Mouse (Mus musculus): Measurements from ENCODE around the gene Preb. TPM values are rescaled to one million over a fixed set of nuclear protein-coding genes. Genes with fewer than 3 reads are reported as not detected.

Gene Preb
- polyA plus RNA-seq, 1 experiment from 2014 or later: 120 TPM

DNA sequence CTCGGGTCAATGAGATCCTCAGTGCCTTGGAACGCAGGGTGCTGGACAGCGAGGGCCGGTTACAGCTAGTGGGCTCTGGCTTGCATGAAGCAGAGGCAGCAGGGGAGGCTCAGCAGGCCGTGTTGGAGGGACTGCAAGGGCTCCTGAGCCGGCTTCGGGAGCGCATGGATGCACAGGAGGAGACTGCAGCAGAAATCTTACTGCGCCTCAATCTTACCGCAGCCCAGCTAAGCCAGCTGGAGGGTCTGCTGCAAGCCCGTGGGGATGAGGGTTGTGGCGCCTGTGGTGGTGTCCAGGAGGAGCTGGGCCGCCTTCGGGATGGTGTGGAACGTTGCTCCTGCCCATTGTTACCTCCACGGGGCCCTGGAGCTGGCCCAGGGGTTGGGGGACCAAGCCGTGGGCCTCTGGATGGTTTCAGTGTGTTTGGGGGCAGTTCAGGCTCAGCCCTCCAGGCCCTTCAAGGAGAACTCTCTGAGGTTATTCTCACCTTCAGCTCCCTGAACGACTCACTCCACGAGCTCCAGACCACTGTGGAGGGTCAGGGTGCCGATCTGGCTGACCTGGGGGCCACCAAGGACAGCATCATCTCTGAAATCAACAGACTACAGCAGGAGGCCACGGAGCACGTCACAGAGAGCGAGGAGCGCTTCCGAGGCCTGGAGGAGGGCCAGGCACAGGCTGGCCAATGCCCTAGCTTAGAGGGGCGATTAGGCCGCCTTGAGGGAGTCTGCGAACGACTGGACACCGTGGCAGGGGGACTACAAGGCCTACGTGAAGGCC lies 42.1 kb downstream of the Preb start:
- no peak overlapping the region for H3K9ac ChIP-seq
- H3K36me3 ChIP-seq: no peaks in the 10 kb centered on the region
- peaks cover 59% of the 10 kb centered on the region for H3K4me1 ChIP-seq (replicated peaks)
- H3K9me3 ChIP-seq: no peaks in the 10 kb centered on the region
- no peak for ATAC-seq (ENCODE audit: low read depth)
- 0 out of 2 replicates have a peak, but pooled peaks cover 1% of the 10 kb centered on the region for H3K27me3 ChIP-seq
- no peak overlapping the region for H3K27ac ChIP-seq (replicated peaks)
- WGBS: 84% methylated on average over 31 of the region's 31 CpGs
- H3K4me2 ChIP-seq: no peak overlapping the region
- H3K4me3 ChIP-seq: no peak overlapping the region

- Histone ChIP-seq H3K4me2 (no peak overlapping the region), H3K4me1 (replicated peaks) (peaks cover 62% of the 10 kb centered on the region), H3K9me3 (no peaks in the 10 kb centered on the region), H3K27me3 (no peaks in the 10 kb centered on the region), H3K27ac (replicated peaks) (no peak overlapping the region), H3K9ac (no peak overlapping the region), H3K4me3 (no peak overlapping the region), H3K36me3 (no peaks in the 10 kb centered on the region)
- 88% methylated on average over 11 of the region's 11 CpGs for WGBS
- no peak for ATAC-seq (ENCODE audit: low read depth)
Measured at GRCm38 (mm10) chr5:30917348-30917747, 42.8 kb downstream of the Preb start.

- ATAC-seq (ENCODE audit: low read depth): no peak
- Histone ChIP-seq H3K9ac (no peak overlapping the region; the same call in 1 of the 2 replicates), H3K27ac (replicated peaks) (no peak overlapping the region), H3K27me3 (no peaks in the 10 kb centered on the region), H3K4me2 (no peak overlapping the region), H3K4me3 (no peak overlapping the region), H3K36me3 (no peaks in the 10 kb centered on the region), H3K9me3 (no peaks in the 10 kb centered on the region), H3K4me1 (replicated peaks) (peaks cover 61% of the 10 kb centered on the region)
- WGBS: 95% methylated on average over 9 of the region's 9 CpGs
Measured at GRCm38 (mm10) chr5:30916841-30917240, 43.3 kb downstream of the Preb start.

DNA sequence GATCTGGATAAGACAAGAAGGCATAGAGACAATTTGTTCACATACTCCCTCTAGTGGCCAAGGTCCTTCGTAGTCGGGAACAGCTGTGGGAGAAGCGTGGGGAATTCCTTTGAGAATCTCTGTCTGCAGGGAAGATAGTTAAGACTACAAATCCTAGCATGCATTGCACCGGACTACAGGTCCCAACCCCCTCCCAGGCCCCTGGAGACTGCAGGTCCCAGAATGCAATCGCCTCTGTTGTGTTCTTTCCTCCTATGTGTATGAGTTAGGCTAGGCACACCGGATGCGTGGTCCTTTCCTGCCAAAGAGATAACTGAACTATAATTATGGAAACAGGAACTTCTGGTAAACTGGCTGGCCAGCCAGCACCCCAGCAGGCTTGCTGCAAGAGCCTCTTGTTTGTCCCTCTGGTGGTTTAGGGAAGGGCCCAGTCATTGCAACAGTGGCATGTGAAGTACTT lies 44.2 kb downstream of the Preb start:
- ATAC-seq (ENCODE audit: low read depth): peak; percentile 84
- no peak overlapping the region; the same call in 1 of the 2 replicates for H3K9ac ChIP-seq
- WGBS: 6% methylated on average over 7 of the region's 7 CpGs
- H3K27ac ChIP-seq (replicated peaks): peak overlapping the region; percentile 59
- peak overlapping the region; percentile 46 for H3K4me2 ChIP-seq
- H3K4me3 ChIP-seq: 0 out of 2 replicates have a peak overlapping the region, but pooled peaks have one; percentile 13
- H3K9me3 ChIP-seq: no peaks in the 10 kb centered on the region
- H3K36me3 ChIP-seq: no peaks in the 10 kb centered on the region
- peaks cover 56% of the 10 kb centered on the region for H3K4me1 ChIP-seq (replicated peaks)
- H3K27me3 ChIP-seq: no peaks in the 10 kb centered on the region

DNA sequence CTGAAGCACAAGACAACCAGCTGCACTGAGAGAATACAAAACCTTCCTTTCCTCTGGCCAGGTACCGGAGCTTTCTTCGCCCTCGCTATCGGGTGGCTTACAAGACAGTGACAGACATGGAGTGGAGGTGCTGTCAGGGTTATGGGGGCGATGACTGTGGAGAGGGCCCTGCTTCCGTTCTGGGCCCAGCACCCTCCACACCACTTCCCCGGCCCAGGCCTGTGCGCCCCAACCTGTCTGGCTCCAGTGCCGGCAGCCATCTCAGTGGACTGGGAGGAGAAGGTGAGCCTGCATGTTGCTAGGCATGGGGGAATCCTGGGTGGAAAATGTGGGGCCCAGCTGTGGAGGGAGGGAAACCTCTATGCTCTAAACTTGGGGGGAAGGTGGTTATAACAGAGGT lies 44.7 kb downstream of the Preb start:
- peak; percentile 47 for ATAC-seq (ENCODE audit: low read depth)
- peak overlapping the region; percentile 46; the same call in 1 of the 2 replicates for H3K9ac ChIP-seq
- H3K4me1 ChIP-seq (replicated peaks): peaks cover 51% of the 10 kb centered on the region
- H3K9me3 ChIP-seq: no peaks in the 10 kb centered on the region
- no peaks in the 10 kb centered on the region for H3K27me3 ChIP-seq
- 70% methylated on average over 9 of the region's 9 CpGs for WGBS
- H3K4me2 ChIP-seq: peak overlapping the region; percentile 46
- H3K4me3 ChIP-seq: peak overlapping the region; percentile 35; the same call in 1 of the 2 replicates
- 0 out of 2 replicates have a peak overlapping the region, but pooled peaks have one; percentile 34 for H3K27ac ChIP-seq (replicated peaks)
- no peaks in the 10 kb centered on the region for H3K36me3 ChIP-seq

DNA sequence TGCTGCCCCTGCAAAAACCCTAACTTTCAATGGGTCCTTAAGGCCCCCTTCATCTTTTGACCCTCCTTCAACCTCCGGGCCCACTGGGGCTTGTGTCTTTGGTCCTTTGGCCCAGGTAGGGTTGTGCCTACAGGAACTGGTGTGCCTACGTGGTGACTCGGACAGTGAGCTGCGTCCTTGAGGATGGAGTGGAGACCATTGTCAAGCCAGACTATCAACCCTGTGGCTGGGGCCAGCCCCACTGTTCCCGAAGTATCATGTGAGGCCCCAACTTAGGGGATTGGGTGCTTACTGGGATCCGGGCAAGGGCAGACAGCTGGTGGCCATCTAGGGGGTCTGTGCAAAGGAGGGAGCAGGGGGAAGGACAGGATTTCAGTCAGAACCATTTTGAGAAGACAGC lies 45.3 kb downstream of the Preb start:
- H3K27me3 ChIP-seq: no peaks in the 10 kb centered on the region
- peaks cover 44% of the 10 kb centered on the region for H3K4me1 ChIP-seq (replicated peaks)
- ATAC-seq (ENCODE audit: low read depth): no peak
- H3K9me3 ChIP-seq: no peaks in the 10 kb centered on the region
- peak overlapping the region; percentile 35 for H3K4me3 ChIP-seq
- H3K36me3 ChIP-seq: no peaks in the 10 kb centered on the region
- H3K27ac ChIP-seq (replicated peaks): no peak overlapping the region
- 72% methylated on average over 6 of the region's 6 CpGs for WGBS
- peak overlapping the region; percentile 46 for H3K4me2 ChIP-seq
- peak overlapping the region; percentile 63; the same call in 1 of the 2 replicates for H3K9ac ChIP-seq

GRCm38 (mm10) chr5:30914101-30914635 lies 46.0 kb downstream of the Preb start:
- WGBS: 77% methylated on average over 7 of the region's 7 CpGs
- H3K4me2 ChIP-seq: peak overlapping the region; percentile 46

DNA sequence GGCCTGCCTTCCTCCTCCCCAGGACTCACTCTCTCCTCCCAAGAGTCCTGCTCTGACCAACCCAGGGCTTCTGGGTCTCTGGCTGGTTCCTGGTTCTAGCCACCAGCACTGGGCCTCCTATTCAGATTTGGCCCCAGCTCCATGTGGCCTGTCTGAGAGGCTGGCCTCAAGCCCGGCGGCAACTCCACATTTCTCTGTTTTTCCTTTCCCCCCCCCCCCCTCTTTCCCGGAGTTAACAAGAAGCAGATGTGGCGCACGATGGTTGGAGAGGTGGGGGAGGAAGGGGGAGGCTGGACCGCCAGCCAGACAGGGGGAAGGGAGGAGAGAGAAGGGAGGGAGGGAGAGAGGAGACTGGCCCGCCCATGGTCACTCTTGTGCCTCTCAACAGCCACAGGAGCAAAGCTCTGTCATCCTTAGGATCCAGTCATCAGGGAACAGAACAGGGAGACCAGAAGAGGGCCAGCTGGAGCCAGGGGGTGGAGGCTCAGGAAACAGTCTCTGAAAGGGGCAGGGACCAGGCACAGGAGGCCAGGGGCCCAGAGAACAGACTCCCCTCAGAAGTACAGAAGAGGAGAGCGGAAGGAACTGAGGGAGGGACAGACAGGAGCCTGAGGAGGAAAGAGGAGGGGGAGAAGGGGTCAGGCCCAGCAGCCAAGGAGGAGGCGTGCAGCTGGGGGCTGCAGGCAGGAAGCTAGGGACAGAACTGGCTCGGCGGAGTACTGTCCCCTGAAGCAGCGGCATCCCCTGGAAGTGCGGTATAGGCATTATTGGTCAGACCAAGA lies 46.9 kb downstream of the Preb start, which contains the start of gene Emilin1:
Gene Emilin1, plus strand, starts transcription at position 343 of the 782 bp plus-strand sequence.
- Histone ChIP-seq H3K9ac (peak within 1 kb of the TSS; percentile 63), H3K4me2 (peak within 1 kb of the TSS; percentile 46), H3K4me3 (peak within 1 kb of the TSS; percentile 35), H3K9me3 (no peaks in the 10 kb centered on the region), H3K27me3 (no peaks in the 10 kb centered on the region), H3K27ac (replicated peaks) (peak within 1 kb of the TSS; percentile 83), H3K4me1 (replicated peaks) (peaks cover 52% of the 10 kb centered on the region), H3K36me3 (no peaks in the 10 kb centered on the region)
- 27% methylated on average over 13 of the region's 13 CpGs for WGBS
- no peak for ATAC-seq (ENCODE audit: low read depth)

More at GRCm38 (mm10) chr5:30914101-30914635, 46.0 kb downstream of the Preb start:
- H3K9me3 ChIP-seq: no peaks in the 10 kb centered on the region
- no peaks in the 10 kb centered on the region for H3K27me3 ChIP-seq
- no peaks in the 10 kb centered on the region for H3K36me3 ChIP-seq
- peak overlapping the region; percentile 35 for H3K4me3 ChIP-seq
- peaks cover 43% of the 10 kb centered on the region for H3K4me1 ChIP-seq (replicated peaks)
- H3K27ac ChIP-seq (replicated peaks): peak overlapping the region; percentile 83
- ATAC-seq (ENCODE audit: low read depth): no peak
- peak overlapping the region; percentile 63 for H3K9ac ChIP-seq

DNA sequence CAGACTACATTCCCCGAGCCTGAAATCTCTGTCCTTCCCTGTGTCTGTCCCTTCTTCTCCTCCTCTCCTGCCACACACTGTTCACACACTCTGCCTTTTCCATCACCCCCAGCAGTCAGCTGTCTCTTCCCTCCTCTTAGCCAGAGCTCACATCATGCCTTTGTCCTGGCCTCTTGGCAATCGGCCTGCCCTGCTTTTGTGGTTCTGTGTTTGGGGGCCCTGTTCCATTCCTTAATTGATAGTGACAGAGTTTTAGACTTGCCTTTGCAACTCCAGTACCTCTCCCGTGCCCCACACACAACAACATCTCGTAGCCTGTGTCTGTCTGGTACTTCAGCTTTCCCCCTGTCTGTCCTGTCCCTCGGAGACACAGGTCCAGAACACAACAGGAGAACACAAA lies 48.0 kb downstream of the Preb start:
- ATAC-seq (ENCODE audit: low read depth): no peak
- H3K27ac ChIP-seq (replicated peaks): peak overlapping the region; percentile 83
- H3K36me3 ChIP-seq: no peaks in the 10 kb centered on the region

GRCm38 (mm10) chr5:30910481-30910880 lies 49.7 kb downstream of the Preb start:
- no peak for ATAC-seq (ENCODE audit: low read depth)
- H3K4me2 ChIP-seq: no peak overlapping the region
- H3K4me1 ChIP-seq (replicated peaks): peaks cover 65% of the 10 kb centered on the region

More for the DNA sequence above, 48.0 kb downstream of the Preb start:
- Histone ChIP-seq H3K4me2 (no peak overlapping the region), H3K27me3 (no peaks in the 10 kb centered on the region), H3K9me3 (no peaks in the 10 kb centered on the region), H3K9ac (no peak overlapping the region), H3K4me3 (no peak overlapping the region), H3K4me1 (replicated peaks) (peaks cover 57% of the 10 kb centered on the region)
- WGBS: 61% methylated on average over 5 of the region's 5 CpGs

DNA sequence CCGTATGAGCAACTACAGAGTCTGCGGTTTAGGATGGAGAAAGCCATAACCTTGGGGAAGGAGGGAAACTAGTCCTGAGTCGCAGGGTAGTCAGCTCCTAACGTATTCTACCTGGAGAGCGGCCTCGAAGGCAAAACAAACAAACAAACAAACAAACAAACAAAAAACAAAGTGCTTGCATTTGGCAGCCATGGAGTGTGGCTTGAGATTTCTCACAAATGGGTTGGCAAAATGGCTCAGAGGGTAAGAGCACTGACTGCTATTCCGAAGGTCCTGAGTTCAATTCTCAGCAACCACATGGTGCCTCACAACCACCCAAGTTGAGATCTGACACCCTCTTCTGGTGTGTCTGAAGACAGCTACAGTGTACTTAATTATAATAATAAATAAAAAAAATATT lies 50.3 kb downstream of the Preb start:
- no peak overlapping the region for H3K4me3 ChIP-seq
- H3K4me1 ChIP-seq (replicated peaks): peaks cover 62% of the 10 kb centered on the region
- WGBS: 83% methylated on average over 7 of the region's 7 CpGs
- no peak overlapping the region for H3K9ac ChIP-seq
- H3K27me3 ChIP-seq: no peaks in the 10 kb centered on the region
- no peak for ATAC-seq (ENCODE audit: low read depth)
- no peak overlapping the region for H3K27ac ChIP-seq (replicated peaks)
- no peak overlapping the region for H3K4me2 ChIP-seq
- H3K36me3 ChIP-seq: peaks cover 14% of the 10 kb centered on the region
- H3K9me3 ChIP-seq: no peaks in the 10 kb centered on the region

More at GRCm38 (mm10) chr5:30910481-30910880, 49.7 kb downstream of the Preb start:
- no peak overlapping the region for H3K9ac ChIP-seq
- no peaks in the 10 kb centered on the region for H3K27me3 ChIP-seq
- no peak overlapping the region for H3K27ac ChIP-seq (replicated peaks)
- H3K4me3 ChIP-seq: no peak overlapping the region
- no peaks in the 10 kb centered on the region for H3K9me3 ChIP-seq
- peaks cover 8% of the 10 kb centered on the region for H3K36me3 ChIP-seq

DNA sequence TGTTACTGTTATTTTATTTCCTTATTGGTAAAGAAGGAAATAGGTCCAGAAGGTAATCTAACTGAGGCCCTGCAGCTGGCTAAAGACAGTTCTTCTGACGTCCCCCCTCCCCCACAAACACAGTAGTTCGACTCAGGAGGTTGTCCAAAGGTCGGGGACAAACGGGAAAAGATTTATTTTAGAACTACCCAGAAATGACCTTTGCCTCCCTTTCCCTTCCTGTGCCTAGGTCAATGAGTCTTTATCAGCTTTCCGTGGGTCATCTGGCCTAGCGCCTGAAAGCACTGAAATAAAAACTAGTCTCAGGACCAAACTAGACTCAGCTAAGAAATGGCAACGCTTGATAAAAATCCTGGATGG lies 50.9 kb downstream of the Preb start:
- ATAC-seq (ENCODE audit: low read depth): no peak
- H3K27me3 ChIP-seq: no peaks in the 10 kb centered on the region
- 0 out of 2 replicates have a peak overlapping the region, but pooled peaks have one; percentile 22 for H3K9ac ChIP-seq
- H3K36me3 ChIP-seq: peaks cover 20% of the 10 kb centered on the region
- no peak overlapping the region for H3K4me3 ChIP-seq
- no peaks in the 10 kb centered on the region for H3K9me3 ChIP-seq
- 40% methylated on average over 7 of the region's 7 CpGs for WGBS
- H3K4me1 ChIP-seq (replicated peaks): peaks cover 57% of the 10 kb centered on the region
- peak overlapping the region; percentile 87; the same call in 1 of the 2 replicates for H3K27ac ChIP-seq (replicated peaks)
- no peak overlapping the region for H3K4me2 ChIP-seq

All from neural tube, embryonic 13.5 days (tissue).